Mouse (Mus musculus) c-Kit-positive CD71-negative TER-119-negative erythroid progenitor cells, embryonic 14.5 days (primary cell): Measurements from ENCODE around the gene Tbc1d22a.
A peak's percentile ranks its signal among the peaks of the same experiment; 100 is the strongest.

Source experiments
- DNase-seq: peaks from one replicate; pipeline ENCODE4 v3.0.0-alpha.2; 2013; ENCODE audit warnings: low read depth

Gene Tbc1d22a

DNA sequence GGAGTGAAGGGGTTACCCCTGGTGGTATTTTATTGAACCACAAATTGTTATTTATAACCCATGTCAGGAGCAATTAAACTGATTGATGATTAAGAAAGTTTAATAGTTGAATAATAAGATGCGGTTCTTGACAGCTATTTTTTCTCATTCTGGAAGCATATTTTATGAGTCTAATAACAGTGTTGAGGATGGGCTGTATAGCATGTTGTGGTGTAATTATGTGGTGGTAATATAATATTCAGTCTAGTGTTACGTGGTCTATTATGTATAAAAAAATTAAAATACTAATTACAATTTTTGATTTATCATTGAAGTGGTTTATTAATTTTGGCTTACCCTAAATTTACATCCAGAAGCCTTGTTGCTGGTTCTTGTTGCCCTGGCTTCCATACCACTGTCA lies 125.5 kb downstream of the Tbc1d22a start:
- no peak for DNase-seq

DNA sequence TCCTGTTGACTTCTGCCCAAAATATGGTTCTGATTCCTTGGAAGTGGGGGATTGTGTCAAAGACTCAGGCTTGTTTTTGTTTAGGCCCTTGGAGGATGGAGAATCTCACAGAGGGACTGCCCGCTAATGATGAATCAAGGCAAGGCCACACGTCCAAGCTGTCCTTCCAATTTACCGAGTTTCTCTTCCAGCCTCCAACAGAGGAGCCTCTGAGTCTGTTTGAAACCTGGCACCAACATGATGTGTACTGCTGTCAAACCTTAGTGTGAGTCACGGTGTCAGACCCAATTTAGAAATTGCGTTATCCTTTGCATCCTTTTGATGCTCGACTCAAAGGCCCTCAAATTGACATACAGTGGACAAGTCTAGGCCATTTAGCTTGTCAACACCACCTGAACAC lies 126.5 kb downstream of the Tbc1d22a start:
- DNase-seq: no peak

DNA sequence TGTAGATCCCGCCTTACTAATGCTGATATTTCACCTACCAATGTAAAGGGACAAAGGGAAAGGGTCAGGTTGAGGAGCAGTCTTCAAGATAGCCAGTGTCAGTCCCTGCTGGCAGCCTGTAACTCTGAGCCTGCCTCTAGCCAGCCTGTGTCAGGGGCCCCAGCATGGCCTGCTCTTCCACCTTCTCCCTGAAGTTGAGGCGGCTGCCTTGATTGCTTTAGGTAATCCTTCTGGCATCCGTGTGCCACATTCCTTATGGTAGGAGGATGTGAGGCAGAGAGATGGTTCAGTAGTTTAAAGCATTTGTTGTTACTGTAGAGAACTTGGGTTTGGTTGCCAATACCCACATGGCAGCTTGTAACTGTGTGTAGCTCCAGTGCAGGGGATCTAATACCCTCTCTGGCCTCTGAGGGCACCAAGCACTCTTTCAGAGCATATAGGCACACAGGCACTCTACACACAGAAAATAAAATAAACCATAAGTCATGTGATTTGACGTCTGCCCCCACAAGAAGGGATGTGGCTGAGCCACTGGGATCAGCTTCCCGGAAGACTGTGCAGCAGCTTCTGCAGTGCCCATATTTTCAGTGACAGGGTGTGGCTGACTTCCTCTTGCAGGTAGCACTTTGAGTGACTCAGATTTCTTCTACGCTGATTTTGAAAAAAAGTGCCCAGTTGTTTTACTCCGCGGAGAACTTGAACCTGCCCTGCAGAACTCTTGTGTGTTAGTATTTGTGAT lies 128.5 kb downstream of the Tbc1d22a start:
- DNase-seq: no peak

DNA sequence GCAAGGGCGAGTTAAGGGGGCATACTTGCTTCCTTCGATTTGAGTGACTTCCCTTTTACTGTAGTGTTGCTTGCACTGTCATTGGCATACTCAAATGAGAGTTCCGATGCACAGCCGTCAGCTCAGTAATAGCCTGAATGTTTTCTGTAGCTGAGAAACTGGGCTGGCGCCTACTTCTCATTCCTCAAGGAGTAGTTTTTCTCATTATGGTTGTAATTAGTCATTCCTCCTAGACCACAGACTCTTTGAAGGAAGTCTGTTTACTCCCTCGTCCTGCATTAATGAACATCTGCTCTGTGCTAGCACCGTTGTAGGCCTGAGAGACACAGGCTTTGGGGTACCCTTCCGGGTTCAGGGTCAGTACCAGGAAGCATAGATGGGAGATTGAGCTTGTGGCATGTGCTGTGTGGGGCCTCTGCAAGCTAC lies 130.7 kb downstream of the Tbc1d22a start:
- no peak for DNase-seq

DNA sequence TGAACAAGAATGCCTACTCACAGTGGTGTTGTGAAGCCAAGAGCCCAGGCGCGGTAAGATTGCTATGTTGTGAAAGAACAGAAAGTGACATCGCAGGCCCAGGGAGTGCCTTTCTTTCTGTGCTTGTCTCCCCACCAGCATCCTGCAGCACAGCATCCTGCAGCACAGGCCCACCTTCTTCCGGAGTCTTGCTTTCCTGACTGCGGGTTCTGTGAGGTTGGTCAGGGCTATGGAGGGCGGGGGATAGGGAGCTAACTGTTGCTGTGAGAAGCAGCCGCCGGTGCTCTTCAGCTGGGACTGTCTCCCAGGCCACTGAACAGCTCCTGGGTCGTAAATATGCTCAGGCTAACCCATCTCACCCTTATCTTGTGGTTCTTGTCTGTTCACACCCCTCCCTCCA lies 131.6 kb downstream of the Tbc1d22a start:
- DNase-seq: no peak

DNA sequence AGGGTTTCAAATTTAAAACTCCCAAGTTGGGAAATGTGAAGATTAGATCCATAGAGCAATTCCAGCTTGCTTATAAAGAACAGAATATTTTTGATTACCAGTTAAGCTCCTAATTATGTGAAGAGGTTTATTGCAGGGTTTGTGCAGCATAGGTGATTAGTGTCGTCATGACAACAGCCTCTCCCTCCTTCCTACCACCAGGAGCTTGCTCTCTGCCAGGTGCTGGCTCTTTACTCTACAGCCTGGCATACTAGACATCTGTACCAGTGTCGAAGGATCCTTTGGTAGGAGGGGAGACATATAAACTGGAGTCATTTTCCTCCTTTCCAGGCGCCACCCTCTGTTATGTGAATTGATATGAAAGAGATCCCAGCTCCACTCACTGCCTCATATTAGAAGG lies 132.3 kb downstream of the Tbc1d22a start:
- no peak for DNase-seq

DNA sequence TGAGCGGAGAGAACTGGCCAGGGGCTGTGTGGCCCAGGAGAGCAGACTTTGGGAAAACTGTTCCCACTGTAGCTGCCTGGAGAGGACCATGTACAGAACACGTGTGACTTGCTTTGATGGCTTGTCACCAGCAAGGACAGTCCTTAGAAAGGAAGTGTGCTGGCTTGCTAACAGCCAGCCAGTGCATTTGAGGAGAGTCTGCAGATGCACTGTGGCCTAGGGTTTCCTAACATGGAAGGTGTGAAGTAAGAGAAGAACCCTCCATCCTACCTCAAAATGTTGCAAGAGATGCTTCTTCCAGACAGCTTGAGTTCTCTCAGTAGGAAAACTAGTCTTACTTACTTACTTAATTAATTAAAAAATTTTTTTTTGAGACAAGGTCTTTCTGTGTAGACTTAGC lies 140.7 kb downstream of the Tbc1d22a start:
- DNase-seq: no peak

DNA sequence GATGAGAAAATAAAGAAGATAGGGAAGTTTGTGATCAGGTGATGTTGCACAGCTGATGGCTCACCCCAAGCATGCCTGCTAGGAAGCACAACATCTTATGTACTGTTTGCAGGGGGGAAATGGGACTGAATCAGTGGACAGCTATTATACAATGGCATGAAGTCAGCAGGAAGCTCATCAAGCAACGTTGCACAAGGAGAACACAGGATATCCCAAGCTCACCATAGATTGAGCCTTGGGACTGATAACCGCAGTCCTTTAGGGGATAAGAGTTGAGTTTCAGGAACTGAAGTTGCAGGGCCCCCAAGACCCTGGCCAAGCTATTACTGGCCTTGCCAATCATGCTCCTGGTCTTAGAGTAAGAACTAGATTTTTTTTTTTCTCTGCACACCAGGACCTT lies 141.6 kb downstream of the Tbc1d22a start:
- no peak for DNase-seq

DNA sequence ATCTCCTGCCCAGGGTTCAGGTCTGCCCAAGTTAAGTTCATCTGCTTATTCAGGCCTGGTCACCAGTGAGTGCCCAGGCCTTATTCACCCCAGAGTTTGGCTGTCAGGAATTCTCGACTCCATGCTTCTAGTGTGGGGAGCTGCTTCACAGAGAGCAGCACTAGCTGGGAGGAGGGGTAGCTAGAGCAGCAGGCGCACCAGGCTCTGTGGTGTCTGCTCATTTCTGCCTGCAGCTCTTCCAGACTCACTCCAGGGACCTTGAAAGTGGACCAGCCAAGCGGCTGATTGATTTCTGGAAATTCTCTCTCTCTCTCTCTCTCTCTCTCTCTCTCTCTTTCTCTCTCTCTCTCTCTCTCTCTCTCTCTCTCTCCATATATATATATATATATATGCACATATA lies 146.1 kb downstream of the Tbc1d22a start:
- no peak for DNase-seq

DNA sequence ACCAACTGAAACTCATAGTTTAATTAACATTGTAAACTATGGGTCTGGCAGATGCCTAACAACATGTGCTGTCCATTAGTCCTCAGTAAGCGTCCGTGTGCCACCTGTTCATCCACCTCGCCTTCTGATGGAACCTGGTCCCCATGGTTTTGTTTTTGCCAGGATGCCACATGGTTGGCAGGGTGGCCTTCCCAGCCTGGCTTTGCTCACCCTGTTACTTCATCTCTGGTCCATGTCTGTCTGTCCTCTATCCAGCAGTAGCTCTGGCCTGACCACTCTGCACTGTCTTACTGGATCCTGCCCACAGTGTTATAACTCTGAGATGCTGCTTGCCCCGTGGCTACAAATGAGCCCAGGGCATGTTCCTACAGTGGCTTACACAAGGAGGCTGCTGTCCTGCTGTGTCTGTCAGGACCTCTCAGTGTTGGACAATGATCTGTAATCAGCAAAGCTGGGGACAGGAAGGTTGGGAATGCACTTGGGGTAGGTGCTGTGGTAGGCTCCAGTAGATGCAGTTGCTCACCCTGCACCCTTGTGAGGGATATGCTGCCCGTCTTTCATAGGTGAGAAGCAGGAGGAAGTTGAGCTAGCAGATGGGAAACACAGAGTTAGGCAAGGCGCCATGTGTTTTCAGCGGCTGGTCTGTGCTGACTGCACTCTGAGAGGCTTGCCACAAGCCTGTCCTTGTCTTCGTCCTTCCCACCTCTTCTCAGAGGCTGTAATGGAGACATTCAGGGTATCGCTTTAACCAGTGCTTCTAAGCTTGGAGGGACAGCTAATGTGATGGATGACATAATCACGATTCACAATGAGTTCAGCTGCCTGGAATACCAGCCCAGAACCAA lies 148.3 kb downstream of the Tbc1d22a start:
- no peak for DNase-seq

DNA sequence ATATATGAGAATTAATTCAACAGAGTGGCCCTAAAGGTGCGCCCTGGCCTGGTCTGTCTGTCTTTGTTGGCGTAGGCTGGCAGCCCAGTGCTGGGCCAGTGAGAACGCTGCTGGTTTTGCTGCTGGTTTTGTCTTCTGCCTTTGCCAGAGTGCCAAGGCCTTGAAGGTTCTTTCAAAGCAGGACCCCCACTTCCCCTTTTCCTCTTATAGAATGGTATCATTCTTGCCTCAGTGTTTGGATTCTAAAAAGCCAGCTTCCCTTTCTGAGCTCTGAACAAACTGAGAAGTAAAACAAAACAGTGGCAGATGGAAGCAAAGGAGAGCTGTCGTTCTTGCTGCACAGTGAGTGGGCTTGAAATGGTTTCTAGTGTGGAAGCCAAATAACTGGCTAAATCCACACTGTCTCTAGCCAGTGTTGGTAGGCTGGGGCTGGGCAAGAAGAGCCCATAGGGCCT lies 149.6 kb downstream of the Tbc1d22a start:
- DNase-seq: peak; percentile 50

DNA sequence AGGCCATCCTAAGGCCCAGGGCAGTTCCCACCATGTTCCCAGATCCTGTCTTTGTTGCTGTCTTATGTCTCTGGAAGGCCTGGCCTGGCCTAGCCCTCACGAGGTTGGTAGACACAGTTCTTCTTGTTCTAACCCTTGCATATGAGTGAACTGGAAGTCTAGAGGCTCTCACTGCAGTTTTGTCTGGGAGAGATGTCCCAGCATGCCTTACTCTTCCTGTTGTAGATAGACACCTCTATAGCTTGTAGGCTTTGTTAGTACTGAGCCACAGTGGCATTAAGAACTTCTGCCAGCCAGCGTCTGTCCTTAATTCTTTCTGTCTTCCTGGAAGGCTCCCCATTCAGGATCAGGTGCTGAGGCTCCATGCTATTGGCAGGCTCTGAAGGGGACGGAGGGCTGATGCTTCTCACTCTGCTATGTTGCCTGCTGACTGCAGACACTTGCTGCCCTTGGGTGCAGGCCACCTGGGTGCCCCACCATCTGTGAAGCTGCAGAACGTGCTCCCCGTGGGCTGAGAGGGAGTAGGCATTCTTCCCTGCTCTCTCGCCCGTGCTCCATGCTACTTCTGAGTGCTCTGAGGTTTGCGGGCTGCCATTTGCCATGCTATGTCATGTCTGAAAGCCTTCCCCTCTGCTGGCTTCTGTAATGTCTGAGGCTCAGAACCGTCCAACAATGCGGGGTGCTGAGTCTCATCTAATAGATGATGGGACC lies 150.8 kb downstream of the Tbc1d22a start:
- no peak for DNase-seq

DNA sequence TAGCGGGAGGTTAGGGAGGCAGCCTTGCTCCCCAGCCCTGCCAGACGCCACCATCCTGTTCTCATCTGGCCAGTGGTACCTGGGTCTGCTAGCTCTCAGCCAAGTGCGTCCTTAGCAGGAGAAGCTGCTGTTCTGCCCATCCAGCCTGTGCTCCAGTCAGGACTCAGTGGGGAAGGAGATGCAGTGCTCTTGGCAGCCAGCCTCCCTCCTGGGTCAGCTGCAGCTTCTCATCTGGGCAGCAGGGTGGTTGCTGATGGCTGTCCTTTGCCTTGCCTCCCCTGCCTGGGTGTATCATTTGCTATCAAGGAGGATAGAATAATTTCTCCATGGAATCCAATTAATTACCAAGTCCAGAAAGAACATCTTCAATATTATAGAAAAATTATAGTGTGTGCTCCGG lies 152.5 kb downstream of the Tbc1d22a start:
- DNase-seq: no peak

DNA sequence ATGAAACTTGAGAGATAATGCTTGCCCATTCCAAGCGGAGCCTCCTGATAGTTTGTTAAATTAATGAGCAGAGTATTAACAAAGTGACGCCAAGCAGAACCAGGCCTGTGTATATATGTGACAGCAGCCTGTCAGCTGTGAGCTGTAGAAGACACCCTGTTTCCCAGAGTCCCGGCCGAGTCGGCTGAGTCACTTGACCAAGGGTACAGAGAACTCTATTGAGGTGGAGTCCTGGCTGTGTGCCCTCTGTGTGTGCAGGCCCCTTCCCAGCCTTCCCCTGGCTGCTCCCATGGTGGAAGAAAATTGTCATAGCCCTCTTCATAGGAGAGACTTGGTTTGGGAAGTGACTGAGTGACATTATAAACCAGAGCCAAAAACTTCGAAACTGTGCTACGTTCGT lies 153.0 kb downstream of the Tbc1d22a start:
- DNase-seq: no peak

DNA sequence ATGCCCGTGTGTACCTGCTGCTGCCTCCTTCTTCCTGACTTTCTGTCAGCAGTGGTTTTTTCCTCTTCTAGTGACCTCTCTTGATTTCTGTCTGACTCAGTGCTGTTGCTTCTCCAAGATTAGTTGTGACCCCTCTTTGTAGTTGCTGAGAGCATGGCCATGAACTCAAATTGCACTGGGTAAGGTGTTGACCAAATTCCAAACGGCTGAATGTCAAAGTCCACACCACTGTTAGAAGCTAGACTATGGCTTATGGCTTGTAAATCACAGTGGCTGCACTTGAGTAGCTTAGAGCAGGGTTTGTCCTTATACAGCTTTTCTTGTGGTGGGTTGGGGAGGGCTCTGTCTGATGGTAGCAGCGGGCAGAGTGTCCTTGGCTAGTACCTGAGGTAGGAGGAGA lies 156.6 kb downstream of the Tbc1d22a start:
- no peak for DNase-seq

DNA sequence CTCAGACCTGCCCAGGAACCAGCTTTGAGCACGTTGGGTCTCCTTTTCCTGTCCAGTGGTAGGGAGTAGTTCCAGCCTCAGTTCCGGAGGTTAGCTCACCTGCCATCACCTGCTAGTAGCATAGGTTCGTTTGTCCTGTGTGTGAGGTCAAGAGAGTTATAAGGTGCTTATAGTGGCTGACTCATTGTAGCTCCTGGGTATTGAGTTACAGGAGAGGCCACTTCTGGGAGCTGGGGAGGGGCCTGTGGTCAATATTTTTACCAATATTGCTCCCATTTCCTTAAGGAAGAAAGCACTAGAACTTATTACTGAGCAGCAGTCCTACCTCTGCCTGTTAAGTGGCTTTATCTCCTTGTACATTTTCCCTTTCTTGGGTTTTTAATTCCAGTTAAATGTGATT lies 161.0 kb downstream of the Tbc1d22a start:
- no peak for DNase-seq

DNA sequence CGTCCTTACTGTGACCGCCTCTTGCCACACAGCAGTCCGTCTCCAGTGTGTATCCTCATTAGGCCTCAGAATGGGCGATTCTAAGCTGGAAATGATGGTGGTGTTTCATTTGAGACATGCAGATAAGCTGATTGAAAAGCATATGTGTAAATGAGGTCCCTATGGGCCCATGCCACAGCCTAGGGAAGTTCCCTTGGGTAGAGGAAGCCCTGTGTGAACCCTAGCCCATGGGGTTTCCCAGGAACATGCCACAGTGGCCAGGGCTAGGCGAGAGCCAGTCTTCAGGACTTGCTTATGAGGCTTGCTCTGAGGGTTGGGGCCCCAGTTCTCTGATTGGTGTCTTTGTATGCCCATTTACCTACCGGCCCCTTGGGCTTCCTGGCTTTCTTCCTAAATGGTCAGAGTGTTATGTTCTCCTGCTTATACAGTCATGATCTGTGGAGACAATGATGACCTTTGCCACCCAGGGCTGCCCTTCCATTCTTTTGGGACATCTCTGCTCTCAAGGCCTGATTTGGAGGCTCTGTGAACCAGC lies 161.7 kb downstream of the Tbc1d22a start:
- no peak for DNase-seq

DNA sequence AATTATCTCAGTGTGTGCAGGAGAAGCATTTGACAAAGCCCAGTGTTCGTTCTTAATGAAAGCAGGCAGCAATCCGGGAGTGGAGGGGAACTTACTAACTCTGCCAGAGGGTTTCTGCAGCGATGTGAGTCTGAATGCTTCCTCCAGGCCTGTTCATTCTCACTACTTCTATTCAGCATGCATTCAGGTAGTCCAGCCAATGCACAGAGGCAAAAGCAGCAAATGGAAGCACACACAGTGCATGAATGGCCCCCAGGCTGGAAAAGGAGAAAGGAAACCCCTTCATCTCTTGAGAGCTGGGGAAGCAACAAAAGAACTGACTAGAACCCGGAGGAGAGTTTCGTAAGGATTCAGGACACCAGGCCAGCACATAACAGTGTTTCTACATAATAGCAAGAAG lies 169.0 kb downstream of the Tbc1d22a start:
- no peak for DNase-seq

DNA sequence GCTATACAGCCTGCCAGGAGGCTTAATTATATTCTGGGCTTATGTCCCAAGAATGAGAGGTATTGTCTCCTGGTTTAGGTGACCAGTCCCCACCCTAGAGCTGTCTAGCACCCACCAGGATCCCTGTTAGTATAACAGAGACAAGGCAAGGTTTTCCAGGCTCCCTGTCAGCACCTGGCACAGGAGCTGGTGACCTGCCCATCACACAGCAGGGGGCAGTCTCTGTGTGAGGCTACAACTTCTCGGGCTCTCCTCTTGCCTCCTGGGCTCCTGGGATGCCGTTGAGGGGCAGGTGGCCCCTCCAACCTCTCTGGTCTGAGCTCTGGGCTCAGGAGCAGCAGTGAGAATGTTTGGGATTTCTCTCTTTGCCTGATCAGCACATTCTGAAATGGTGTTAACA lies 171.2 kb downstream of the Tbc1d22a start:
- no peak for DNase-seq

DNA sequence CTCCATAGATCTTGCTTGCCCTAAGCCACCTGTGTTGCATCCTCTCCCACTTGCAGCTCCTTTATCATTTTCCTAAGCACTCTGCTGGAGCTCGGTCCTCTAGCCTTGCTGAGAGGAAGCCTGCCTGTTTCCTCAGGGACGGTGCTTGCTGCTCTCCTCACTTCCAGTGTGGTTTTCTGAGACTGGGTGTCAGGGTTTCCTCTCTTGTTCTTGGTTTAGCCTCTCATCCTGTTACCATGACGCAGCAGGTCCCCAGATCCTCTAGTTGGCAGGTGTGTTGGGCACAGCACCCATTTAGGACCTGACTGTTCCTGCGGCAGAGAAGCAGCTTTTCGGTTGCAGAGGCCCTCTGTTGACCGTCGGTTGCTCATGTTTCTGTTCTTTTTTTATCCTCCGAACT lies 172.1 kb downstream of the Tbc1d22a start:
- no peak for DNase-seq

DNA sequence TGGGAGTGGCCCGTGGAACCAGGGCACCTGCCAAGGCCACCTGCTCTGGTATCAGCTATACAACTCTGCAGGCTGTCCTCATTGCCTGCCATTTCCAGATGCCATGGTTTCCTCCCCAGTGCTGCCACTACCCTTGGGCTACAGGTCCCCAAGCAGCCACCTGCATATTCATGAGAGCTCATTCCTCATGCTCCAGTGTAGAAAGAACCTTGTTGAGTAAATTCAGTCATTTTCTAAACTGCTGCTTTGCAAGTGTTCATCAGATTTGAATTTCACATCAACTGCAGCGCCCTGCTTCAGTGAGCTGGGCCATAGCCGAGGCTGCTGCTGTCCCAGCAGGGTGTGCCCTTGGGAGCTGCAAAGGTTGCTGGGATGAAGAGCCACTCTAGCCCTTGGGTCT lies 174.3 kb downstream of the Tbc1d22a start:
- no peak for DNase-seq

DNA sequence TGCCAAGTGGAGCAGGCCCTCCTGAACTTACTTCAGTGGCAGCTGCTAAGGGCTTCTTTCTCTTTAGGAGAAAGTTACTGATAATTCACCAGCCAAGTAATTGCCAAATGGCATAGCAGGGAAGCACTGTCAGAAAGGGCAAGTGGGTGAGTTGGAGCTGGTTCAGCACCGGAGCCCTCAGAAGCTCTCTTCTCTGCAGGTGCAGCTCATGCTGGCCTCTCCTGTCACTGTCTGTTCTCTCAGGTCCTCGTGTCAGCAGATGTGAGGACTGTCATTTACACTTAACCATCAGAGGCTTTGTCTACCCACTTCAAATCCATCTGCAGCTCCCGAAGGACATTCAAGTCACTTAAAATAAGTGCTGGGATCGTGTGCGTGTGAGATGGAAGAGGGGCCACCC lies 190.6 kb downstream of the Tbc1d22a start:
- no peak for DNase-seq

DNA sequence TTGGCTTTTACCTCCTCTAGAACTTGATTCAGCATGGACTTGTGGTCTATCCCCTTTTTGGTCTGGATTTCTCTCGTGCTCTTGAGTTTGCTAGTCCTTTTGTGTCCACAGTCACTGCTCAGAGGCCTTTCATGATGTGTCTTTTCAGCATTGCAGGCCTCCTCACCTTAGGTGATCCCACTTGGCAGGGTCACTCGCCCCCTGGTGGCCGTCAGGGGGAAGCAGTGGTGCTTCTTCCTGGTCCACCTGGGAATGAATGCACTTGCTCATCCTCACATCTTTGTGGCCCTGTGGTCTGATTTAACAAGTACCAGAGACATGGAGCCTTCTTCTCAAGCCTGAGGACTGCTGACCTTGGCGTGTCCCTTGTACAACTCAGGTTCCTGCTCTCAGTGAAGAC lies 191.3 kb downstream of the Tbc1d22a start:
- no peak for DNase-seq
